Mouse (Mus musculus) kidney, postnatal 14 days (tissue): ENCODE measurements around the gene Slc44a5.

Experiments used
- DNase-seq: peaks from one replicate; pipeline ENCODE4 v3.0.0; 2022; ENCODE audit warnings: mixed read lengths

The Slc44a5 gene

GRCm38 (mm10) chr3:153973171-153973948, at the start of gene Slc44a5:
Slc44a5 (plus strand) TSS chr3:153973436.
- peak; percentile 21 for DNase-seq

DNA sequence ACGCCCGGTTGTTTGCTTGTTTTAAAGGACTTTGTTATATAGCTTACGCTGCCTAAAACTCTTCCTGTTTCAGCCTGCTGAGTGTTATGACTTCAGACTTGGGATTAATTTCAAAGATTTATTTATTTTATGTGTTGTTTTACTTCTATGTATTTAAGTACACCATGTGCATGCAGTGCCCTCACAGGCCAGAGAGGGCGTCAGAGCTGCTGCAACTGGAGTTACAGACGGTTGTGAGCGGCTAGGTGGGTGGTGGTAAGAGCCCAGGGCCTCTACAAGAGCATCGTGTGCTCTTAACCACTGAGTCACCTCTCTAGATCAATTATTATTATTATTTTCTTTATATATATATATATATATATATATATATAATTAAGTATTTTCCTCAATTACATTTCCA, 46.9 kb upstream of the Slc44a5 start:
- DNase-seq = no peak

GRCm38 (mm10) chr3:153929526-153929925, 43.7 kb upstream of the Slc44a5 start:
- no peak for DNase-seq

- no peak for DNase-seq
These were observed 40.8 kb upstream of the Slc44a5 start for GRCm38 (mm10) chr3:153932461-153932860.

- no peak for DNase-seq
These were observed 37.4 kb upstream of the Slc44a5 start for GRCm38 (mm10) chr3:153935878-153936277.

DNA sequence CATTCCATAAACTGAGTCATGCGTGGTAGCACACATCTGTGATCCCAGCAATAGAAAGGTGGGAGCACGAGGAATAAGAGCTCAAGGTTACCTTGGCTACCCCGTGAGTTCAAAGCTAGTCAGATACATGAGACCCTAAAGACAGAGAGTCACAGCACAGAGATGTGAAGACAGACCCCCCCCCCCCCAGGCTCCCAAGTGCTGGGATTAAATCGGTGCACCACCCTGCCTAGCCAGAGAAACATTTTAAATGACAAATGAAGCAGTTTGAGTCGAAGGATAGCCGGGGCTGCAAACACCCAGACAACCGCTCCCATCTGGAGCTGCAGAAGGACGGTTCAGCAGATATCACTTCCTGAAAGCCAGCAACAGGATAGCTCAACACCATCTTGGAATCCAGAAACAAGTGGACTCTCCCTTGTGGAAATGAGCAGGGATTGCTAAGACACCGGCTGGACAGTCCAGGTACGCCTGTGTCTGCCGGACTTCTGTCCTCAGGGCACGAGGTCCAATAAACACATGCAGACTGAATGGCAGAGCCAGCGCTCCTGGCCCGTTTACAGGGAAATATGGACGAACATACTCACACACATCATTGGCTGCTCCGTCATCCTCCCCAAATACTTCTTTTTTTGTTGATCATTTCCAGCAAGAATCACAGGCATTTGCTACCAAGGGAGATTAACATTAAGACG, 36.0 kb upstream of the Slc44a5 start:
- DNase-seq = peak; percentile 43

DNA sequence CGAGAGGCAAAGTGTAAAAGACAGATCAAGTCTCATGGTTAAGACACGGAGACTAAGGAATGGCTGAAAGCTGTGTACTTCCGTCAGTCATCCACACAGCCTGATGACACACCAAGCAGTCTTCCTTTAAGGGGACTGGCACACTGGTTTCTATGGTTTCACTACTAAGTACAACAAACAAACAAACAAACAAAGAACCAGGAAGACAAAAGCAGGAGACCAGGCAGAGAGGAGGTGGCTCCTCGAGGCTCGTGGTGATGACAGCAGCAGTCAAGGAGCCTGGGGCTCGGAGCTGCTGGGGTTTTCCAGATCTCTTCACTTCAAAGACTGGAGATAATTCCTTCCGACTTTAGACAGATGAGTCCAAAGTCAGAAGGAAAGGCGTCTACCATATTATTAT, 33.2 kb upstream of the Slc44a5 start:
- DNase-seq = no peak

DNA sequence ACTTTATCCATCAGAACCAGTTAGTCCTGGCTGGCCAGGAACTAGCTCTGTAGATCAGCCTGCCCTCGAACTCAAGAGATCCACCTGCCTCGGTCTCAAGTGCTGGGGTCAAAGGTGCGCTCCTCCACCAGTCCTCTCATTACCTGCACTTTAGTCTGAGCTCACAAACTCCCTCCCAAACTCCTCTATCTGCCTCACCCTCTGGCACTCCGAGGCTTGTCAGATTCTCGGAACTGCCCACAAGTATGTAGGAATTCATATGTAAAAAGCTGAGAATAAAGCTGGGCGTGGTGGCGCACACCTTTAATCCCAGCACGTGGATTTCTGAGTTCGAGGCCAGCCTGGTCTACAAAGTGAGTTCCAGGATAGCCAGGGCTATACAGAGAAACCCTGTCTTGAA, 32.8 kb upstream of the Slc44a5 start:
- no peak for DNase-seq

DNA sequence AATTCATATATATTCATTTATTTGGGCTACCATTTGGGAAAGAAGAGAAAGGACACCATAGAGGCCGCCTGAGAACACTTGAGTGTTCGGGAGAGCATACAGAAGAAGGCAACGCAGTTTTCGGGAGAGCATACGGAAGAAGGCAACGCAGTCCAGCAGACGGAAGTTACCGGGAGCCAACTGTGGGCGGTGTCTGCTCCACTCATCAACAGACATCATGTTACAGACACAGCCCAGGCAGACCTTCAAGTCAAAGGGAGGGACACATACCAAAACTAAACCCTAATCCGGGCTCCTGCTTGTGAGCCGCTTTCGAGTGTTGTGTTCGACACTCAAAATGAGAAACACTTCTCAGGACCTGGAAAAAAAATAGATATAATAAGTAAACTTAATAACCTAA, 31.6 kb upstream of the Slc44a5 start:
- DNase-seq = no peak

GRCm38 (mm10) chr3:153943003-153943640, 30.1 kb upstream of the Slc44a5 start:
- peak; percentile 41 for DNase-seq

DNA sequence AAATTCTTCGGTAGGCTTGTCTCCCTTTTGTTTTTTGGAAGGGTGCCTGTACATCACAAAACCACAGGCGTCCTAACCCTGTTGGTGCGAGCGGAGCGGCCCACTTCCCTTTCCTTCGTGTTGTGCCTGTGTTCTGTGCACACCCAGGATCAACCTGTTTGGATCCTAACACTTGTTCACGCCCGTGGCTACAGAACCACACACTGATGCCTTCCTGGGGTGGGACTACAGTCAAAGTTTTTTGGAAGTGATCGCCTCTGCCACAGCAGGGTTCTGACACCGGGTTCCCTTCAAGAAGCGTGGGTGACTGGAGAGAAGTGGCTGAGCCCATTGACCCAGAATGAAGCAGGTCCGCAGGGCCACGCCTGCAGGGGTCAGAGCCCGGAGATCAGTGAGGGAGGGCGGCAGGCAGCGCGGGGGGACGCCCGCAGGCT, 29.3 kb upstream of the Slc44a5 start:
- no peak for DNase-seq

GRCm38 (mm10) chr3:153944335-153944990, 28.8 kb upstream of the Slc44a5 start, which contains the start of gene Acadm:
Acadm (minus strand) TSS chr3:153944632.
- DNase-seq = peak; percentile 99

DNA sequence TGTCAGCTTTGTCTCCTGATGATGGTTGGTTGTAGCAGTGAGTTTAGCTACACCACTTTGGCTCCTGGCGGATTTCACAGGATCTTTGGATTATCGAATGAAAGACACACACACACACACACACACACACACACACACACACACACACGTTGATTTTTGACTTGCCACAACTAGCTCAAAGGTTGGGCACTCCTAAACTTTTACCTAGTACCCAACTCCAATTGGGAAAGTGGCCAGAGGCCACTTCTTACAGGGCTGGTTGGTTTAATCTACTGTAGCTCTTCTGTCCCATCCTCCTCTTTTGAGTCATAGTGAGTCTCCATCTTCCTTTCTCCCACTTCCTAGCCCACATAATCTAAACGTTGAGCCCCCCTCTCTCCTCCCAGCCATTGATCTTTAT, 26.0 kb upstream of the Slc44a5 start:
- no peak for DNase-seq

- no peak for DNase-seq
These were observed 25.1 kb upstream of the Slc44a5 start for GRCm38 (mm10) chr3:153948176-153948575.

GRCm38 (mm10) chr3:153957916-153958315, 15.3 kb upstream of the Slc44a5 start:
- DNase-seq = no peak

DNA sequence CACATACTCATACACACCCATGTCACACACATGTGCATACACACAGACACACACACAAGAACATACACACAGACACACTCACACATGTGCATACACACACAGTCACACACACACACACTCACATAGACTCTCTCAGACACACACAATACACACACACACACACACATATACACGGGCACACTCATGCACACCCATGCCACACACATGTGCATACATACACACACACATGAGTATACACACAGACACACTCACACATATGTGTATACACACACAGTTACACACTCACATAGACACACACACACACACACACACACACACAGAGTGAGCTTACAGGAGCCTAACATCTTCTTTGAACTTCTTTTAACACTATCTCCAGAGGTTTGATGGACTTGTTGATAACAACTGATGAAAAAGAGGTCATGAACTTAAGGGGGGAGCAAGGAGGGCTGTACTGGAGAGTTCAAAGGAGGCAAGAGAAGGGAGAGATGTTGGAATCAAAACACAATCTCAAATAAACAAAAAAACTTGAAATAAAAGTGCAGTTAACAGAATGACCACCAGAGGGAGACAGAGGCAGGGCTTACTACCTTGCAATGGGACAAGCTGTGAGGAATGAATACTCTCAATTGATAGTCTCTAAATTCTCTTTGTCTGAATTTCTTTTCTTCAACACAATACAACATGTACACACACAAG, 14.1 kb upstream of the Slc44a5 start:
- peak; percentile 47 for DNase-seq

GRCm38 (mm10) chr3:153959731-153960207, 13.5 kb upstream of the Slc44a5 start:
- DNase-seq = no peak

DNA sequence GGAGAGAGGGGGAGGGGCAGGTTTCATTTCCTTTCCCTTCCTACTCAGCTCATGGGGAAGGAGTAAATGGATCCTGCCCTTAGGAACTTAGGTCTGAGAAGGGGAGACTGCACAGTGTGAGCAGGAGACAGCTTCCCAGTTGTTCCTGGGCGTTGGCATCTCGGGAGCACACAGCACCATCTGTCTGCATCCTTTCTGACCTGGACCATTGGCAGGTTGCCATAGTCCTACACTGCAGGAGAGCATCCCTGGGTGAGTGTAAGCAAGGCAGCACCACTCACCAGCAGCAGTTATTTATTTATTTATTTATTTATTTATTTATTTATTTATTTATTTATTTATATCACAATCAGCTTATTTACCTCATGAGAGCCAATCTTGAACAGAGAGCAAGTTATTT, 12.4 kb upstream of the Slc44a5 start:
- DNase-seq = no peak

- DNase-seq = no peak
These were observed 11.4 kb upstream of the Slc44a5 start for GRCm38 (mm10) chr3:153961632-153962389.

- no peak for DNase-seq
These were observed 5.8 kb upstream of the Slc44a5 start for GRCm38 (mm10) chr3:153967447-153967846.

- no peak for DNase-seq
These were observed 4.7 kb upstream of the Slc44a5 start for GRCm38 (mm10) chr3:153968549-153968948.

DNA sequence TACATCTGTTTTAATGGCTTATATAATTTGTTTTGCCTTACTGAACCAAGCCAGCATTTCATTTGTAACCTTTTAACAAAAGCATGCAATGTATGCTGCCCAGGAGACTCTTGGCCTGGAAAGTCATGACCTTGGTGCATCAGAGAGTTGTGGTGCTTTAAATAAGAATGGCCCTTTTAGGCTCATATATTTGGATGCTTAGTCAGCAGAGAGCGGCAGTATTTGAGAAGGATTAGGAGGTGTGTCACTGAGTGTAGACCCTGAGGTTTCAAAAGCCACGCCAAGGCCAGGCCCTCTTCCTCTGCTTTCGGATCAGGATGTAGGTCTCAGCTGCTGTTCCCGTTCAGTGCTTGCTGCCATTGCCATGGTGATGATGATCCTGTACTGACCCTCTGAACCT, 3.8 kb upstream of the Slc44a5 start:
- no peak for DNase-seq
